Mouse (Mus musculus) brain, embryonic 14.5 days (tissue): ENCODE measurements around the gene Fam189a1.

ENCODE experiments used
- CTCF ChIP-seq: fragments of 200-500 bp; IDR thresholded peaks from 2 replicates; pipeline ENCODE4 v1.5.1; 2012; ENCODE audit warnings: inconsistent platforms, mild to moderate bottlenecking, moderate library complexity, borderline replicate concordance; ENCODE audit not compliant: insufficient read depth, insufficient read length; ENCODE audit errors: extremely low read depth
- POLR2A ChIP-seq: fragments of 200-500 bp; IDR thresholded peaks from 2 replicates; pipeline ENCODE4 v1.6.1; 2012; ENCODE audit warnings: mild to moderate bottlenecking, inconsistent platforms, borderline replicate concordance; ENCODE audit not compliant: poor library complexity, insufficient read depth, insufficient read length, severe bottlenecking; ENCODE audit errors: extremely low read depth

- no peak for TF ChIP-seq POLR2A
- no peak for TF ChIP-seq CTCF
Observed at GRCm38 (mm10) chr7:64855389-64855927, 300.9 kb downstream of the Fam189a1 start.
